Mouse (Mus musculus) ES-E14 (cell line): ENCODE measurements around the gene Elfn2.

Source experiments
- CHD2 ChIP-seq: IDR thresholded peaks from 2 replicates; pipeline ENCODE4 v1.6.1; 2014; ENCODE audit warnings: mild to moderate bottlenecking, low read depth, low read length, inconsistent platforms
- MAFK ChIP-seq: IDR thresholded peaks from 2 replicates; pipeline ENCODE4 v1.6.1; 2014; ENCODE audit warnings: mild to moderate bottlenecking, low read depth, low read length, inconsistent platforms; ENCODE audit not compliant: insufficient read depth
- ZC3H11A ChIP-seq: IDR thresholded peaks from 2 replicates; pipeline ENCODE4 v1.6.1; 2012; ENCODE audit warnings: low read depth, mild to moderate bottlenecking, inconsistent platforms, low read length, borderline replicate concordance
- ZNF384 ChIP-seq: IDR thresholded peaks from 2 replicates; pipeline ENCODE4 v1.6.1; 2012; ENCODE audit warnings: low read depth, low read length, inconsistent platforms

DNA sequence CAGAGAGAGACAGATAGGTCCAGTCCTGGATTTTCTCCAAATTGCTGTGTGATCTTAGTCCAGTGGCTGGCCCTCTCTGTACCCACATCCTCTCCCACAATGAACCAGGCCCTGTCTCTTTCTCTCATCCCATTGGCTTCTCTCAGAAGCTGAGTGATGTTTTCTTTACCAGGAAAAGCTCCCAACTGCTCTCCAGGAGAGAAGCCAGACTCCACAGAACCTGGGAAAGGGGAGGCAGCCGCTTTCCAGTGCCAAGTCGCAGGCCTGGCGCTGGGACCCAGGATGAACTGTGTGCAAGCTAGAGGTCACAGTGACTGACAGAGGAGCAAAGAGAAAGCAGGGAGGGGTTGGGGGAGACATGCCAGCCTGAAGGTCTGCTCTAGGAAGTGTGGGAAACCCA lies 93.6 kb downstream of the Elfn2 start:
- no peak for TF ChIP-seq ZC3H11A
- no peak for TF ChIP-seq ZNF384
- TF ChIP-seq CHD2, result no peak
- TF ChIP-seq MAFK, result no peak
